Mouse (Mus musculus) E14TG2a.4 (cell line): ENCODE results near the gene Slc22a12.

ENCODE experiments used
- CTCF ChIP-seq: conservative IDR thresholded peaks from 2 replicates; pipeline ENCODE4 v1.5.1; 2014; ENCODE audit warnings: low read length
- NANOG ChIP-seq: IDR thresholded peaks from 2 replicates; pipeline ENCODE4 v1.6.1; 2014; ENCODE audit warnings: borderline replicate concordance, low read length, mixed read lengths
- POU5F1 ChIP-seq: IDR thresholded peaks from 2 replicates; pipeline ENCODE4 v1.6.1; 2014; ENCODE audit warnings: low read length, borderline replicate concordance

DNA sequence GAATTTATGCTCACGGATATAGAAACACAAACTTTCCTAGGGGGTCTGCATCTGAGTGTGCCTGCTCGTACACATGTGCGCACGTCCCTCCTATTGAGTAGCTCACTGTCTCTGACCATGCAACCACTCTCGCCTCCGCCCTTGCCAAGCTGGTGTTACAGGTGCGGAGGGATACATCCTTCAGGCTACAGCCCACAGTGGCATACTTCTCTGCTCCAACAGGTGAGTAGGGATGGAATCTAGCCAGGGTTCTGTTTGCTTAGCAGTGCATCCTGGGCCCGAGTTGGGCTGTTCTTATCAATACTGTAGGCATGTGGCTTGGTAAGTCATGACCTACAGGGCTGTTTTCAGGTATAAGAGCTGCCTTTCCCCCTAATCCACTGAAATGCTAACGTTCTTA is 16.8 kb downstream of the Slc22a12 start:
- TF ChIP-seq NANOG (no peak), CTCF (no peak), POU5F1 (no peak)
